Mouse (Mus musculus) adrenal gland, postnatal 14 days (tissue): ENCODE results near the gene Ptprh. TPM values are rescaled to one million over a fixed set of nuclear protein-coding genes. Genes with fewer than 3 reads are reported as not detected.
"Not testable (repeated sequence)": the region's sequence is repeated elsewhere in the genome, so short reads cannot be mapped to it uniquely, and the experiment has no call there.

Source experiments
- DNase-seq: peaks from one replicate; pipeline ENCODE4 v3.0.0; 2021; ENCODE audit warnings: mixed read lengths
- total RNA-seq: library from RNA; stranded (reverse); gene quantifications from 2 replicates; pipeline ENCODE4 v1.2.3, GENCODE M21; 2021

Ptprh gene
- total RNA-seq, 1 experiment from 2014 or later = not detected

- DNase-seq = no peak
These were observed 872 bp downstream of the Ptprh start for GRCm38 (mm10) chr7:4602969-4603368.

- not testable (repeated sequence) for DNase-seq
These were observed 6.8 kb downstream of the Ptprh start for GRCm38 (mm10) chr7:4597046-4597445.

GRCm38 (mm10) chr7:4581481-4581880 lies 22.4 kb downstream of the Ptprh start:
- DNase-seq = not testable (repeated sequence)

DNA sequence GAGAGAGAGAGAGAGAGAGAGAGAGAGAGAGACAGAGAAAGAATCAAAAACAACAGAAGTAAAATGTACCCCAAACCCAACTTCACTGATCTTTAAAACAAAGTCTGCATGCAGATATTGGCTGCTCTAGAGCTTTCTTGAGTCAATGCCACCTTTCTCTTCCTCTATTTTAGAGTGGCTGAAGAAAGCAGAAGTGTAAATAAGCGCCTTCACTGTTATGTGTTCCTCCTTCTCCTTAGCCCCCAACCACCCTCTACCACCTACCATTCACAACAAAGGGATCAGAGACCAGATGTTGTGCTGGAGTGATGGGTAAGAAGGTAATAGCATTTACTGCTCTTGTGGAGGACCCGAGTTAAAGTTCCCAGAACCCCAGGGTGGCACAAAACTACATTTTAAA lies 31.5 kb downstream of the Ptprh start:
- not testable (repeated sequence) for DNase-seq

GRCm38 (mm10) chr7:4562660-4563059 lies 41.2 kb downstream of the Ptprh start:
- no peak for DNase-seq

GRCm38 (mm10) chr7:4557167-4557560 lies 46.7 kb downstream of the Ptprh start:
- no peak for DNase-seq

GRCm38 (mm10) chr7:4556256-4557166 lies 47.3 kb downstream of the Ptprh start:
- DNase-seq = peak; percentile 82

- DNase-seq = no peak
These were observed 56.6 kb downstream of the Ptprh start, which contains the start of gene Syt5 for GRCm38 (mm10) chr7:4547221-4547641. Syt5 (minus strand) TSS chr7:4547541.

- DNase-seq = peak; percentile 86
These were observed 57.2 kb downstream of the Ptprh start for GRCm38 (mm10) chr7:4546591-4547131.

GRCm38 (mm10) chr7:4546050-4546449 lies 57.8 kb downstream of the Ptprh start:
- no peak for DNase-seq

- no peak for DNase-seq
These were observed 61.8 kb downstream of the Ptprh start for GRCm38 (mm10) chr7:4542013-4542412.

- DNase-seq = no peak
These were observed 62.5 kb downstream of the Ptprh start for GRCm38 (mm10) chr7:4541344-4541743.

DNA sequence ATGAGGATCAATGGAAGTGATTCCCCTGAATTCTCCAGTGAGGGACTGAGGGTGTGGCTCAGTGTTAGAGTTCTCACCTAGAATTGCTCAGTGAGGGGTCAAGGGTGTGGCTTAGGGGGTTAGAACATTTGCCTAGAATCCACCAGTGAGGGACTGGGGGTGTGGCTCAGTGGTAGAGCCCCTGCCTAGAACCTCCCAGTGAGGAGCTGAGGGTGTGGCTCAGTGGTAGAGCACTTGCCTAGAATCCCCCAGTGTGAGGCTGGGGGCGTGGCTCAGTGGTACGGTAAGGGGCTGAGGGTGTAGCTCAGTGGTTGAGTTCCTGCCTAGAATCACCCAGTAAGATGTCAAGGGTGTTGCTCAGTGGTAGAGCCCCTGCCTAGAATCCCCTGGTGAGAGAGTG lies 64.8 kb downstream of the Ptprh start:
- DNase-seq = no peak

DNA sequence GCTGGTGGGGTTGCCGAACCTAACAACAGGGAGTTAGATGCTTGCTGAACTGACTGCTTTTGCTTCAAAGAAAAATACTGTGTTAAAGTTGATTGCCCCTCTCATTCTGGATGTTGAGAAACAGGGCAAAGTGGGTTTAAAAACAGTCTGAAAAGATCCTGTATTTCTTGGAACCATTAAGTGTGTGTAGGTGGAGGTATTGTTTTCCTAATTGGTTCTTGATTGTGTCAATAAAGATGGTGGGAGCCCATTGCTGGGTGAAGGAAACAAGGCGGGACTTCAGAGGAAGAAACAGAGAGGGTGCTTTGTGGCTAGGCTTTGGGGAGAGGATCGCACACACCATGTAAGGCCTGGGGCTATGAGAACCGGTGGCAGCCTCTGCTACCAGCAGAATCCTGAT lies 66.7 kb downstream of the Ptprh start:
- no peak for DNase-seq

GRCm38 (mm10) chr7:4536369-4536768 lies 67.5 kb downstream of the Ptprh start:
- DNase-seq = no peak

DNA sequence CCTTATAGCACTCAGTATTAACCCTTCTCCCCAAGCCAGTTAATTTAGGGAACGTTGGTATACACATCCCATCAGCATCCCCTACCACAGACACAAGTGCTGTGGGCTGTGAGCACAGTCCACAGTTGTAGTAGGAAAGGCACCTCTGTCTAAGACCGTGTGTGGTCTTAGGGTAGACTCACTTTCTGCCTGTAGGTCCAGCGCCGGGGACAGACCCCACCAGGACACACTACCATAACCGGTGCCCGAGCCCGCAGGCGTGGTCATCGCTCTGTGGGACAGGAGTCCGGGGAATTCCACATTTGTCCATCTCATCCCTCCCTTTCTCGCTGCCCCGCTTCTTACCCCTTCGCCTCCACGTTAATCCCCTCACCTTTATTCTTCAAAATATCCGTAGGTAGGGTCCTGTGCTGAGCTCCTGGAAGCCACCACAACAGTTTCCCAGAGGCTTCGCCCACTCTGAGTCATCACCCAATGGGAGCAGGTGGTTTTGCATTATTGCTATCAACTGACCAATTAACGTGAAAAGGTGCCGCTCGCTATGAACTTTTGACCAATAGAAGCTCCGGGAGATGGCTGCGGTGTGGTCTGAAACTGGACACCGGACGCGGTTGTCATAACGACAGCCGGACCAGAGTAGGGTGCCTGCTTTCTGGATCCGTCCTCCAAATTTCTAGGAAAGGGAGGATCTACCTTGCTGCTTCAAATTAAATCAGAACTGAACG lies 71.7 kb downstream of the Ptprh start, which contains the start of gene Dnaaf3:
Gene Dnaaf3, minus strand, starts transcription at position 449 of the 725 bp plus-strand sequence.
- DNase-seq = peak; percentile 89

DNA sequence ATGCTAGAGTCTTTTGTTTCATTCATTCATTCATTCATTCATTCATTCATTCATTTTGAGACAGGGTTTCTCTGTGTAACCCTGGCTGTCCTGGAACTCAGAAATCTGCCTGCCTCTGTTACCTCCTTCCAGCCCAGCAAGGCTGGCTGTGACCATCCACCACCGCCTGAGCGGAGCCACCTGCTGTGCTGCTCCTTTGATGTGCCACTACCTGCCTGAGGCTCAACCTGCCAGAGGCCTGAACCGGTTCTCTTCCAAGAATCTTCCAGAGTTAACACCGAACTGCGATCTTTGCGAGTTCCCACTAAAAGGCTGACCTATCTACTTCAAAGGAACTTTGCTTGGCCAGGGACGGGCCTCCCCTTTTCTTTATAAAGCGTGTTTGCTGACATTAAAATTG lies 73.7 kb downstream of the Ptprh start:
- DNase-seq = not testable (repeated sequence)

DNA sequence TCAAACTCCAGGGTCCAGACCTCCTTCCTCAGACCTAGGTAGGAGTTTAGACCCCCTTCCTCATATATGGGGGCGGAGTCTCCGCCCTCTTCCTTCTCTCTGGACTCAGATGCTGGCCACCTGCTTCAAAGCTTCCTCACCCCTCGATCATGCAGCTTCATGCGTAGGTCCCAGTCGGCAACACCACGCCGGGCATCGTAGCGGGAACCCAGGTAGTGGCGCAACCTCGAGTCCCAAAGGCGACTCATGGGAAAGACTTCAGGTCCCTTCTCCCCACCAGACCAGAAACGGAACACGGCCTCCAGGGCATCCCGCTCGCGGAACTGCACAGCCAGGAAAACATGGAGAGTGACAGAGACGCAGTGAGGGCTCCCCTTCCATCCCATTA lies 76.5 kb downstream of the Ptprh start:
- no peak for DNase-seq

DNA sequence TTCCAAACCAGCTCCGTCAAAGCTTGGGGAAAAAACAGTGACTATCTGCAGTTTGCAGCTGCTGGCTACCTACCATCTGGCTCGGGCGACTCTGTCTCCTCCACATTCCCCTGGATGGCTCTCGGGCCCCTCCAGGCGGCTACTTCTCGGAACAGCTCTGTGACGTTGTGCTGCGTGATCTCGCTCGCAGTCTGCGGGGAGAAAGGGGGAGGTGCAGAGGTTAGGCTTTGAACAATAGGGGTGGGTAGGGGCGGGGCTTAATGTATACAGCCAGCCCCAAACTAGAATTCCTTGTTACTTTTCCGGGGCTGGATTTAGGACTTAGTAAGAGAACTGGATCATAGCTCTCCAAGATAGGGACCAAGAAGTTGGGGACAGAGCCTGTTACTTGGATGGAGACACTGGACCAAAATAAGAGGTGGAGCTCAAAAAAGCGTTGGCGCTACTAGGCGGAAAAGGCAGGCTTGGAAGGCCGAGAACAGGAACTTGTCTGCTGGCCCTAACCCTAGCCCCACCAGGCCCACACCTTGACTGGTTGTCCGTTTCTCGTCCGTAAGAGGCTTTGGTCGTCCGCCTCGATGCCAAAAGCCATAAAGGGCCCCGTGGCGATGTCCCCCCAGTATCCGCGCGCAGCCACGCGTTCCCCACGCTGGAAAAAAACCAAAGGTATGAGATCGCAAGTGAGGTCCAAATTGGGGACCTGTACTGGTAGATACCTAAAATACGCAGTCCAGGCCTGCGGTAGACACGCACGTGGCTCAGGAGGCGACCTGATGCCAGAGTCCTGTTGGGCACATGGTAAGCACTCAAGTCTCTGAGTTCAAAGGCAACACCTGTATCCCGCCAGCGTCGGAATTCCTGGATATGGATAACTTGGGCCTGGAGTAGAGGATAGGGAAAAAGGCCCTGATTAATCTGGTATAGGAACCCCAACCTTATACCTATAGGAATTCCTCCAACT lies 77.2 kb downstream of the Ptprh start:
- DNase-seq = peak; percentile 84

DNA sequence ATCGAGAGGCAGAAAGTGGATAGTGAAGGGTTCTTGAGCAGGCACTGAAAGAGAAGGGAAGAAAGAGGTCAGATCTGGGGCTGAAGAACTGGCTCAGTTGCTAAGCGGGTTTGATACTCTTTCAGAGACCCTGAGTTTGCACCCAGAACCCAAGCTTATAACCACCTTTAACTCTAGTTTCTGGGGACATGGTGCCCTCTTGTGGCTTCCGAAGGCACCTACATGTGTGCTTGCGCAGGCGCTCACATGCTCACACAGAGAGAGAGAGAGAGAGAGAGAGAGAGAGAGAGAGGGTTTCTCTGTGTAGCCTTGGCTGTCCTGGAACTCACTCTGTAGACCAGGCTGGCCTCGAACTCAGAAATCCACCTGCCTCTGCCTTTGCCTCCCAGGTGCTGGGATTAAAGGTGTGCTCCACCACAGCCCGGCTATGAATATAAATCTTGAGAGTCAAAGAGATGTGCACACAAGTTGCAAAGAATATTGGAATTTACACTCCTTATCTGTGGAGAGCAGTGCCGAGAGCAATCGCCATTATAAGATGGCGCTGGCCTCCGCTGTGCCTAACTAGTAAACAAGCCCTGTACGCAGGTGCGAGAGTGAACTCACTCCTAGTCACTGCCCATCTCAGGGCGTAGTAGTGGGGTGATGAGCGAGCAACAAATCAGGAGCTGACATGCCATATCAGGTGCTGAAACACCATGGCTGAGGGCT lies 79.5 kb downstream of the Ptprh start, which contains the start of gene Tnni3:
Gene Tnni3, minus strand, starts transcription at position 18 of the 711 bp plus-strand sequence.
- DNase-seq = peak; percentile 63
